Mouse (Mus musculus) stomach, postnatal 0 days (tissue): ENCODE measurements around the gene Tfcp2l1. TPM values are rescaled to one million over a fixed set of nuclear protein-coding genes. Genes with fewer than 3 reads are reported as not detected.

Experiments
- ATAC-seq: fragments of 200-750 bp; cut with Nextera tagmentation; 2 replicates; pipeline ENCODE4 v1.8.0; 2017; ENCODE audit not compliant: low FRiP score, low TSS enrichment
- DNase-seq: peaks from one replicate; pipeline ENCODE4 v3.0.0-alpha.2; 2016; ENCODE audit warnings: low spot score
- H3K27ac ChIP-seq: fragments of 300-500 bp; sonication (generic); replicated peaks from 2 replicates; pipeline ENCODE4 v1.5.1; 2014; ENCODE audit warnings: mild to moderate bottlenecking, control low read depth
- H3K27me3 ChIP-seq: fragments of 300-500 bp; sonication (generic); 2 replicates; pipeline ENCODE4 v1.6.1; 2014; ENCODE audit warnings: low read length; ENCODE audit not compliant: control insufficient read depth, insufficient read depth
- H3K36me3 ChIP-seq: fragments of 300-500 bp; sonication (generic); 2 replicates; pipeline ENCODE4 v1.6.1; 2014; ENCODE audit warnings: low read length, mixed read lengths; ENCODE audit not compliant: control insufficient read depth, insufficient read depth
- H3K4me1 ChIP-seq: fragments of 300-500 bp; sonication (generic); replicated peaks from 2 replicates; pipeline ENCODE4 v1.6.1; 2014; ENCODE audit warnings: antibody characterized with exemption; ENCODE audit not compliant: control insufficient read depth, insufficient read depth
- H3K4me2 ChIP-seq: fragments of 300-500 bp; sonication (generic); replicated peaks from 2 replicates; pipeline ENCODE4 v1.6.1; 2014; ENCODE audit warnings: low read depth, mild to moderate bottlenecking, control low read depth, moderate library complexity
- H3K4me3 ChIP-seq: fragments of 300-500 bp; sonication (generic); 2 replicates; pipeline ENCODE4 v1.5.1; 2014; ENCODE audit warnings: low read depth, low read length, control low read depth
- H3K9ac ChIP-seq: fragments of 300-500 bp; sonication (generic); 2 replicates; pipeline ENCODE4 v1.6.1; 2014; ENCODE audit warnings: mild to moderate bottlenecking, low read length, control low read depth, mixed read lengths
- H3K9me3 ChIP-seq: fragments of 300-500 bp; sonication (generic); 2 replicates; pipeline ENCODE4 v1.6.1; 2016; ENCODE audit warnings: low read length; ENCODE audit not compliant: control insufficient read depth
- CTCF ChIP-seq: IDR thresholded peaks from 2 replicates; pipeline ENCODE4 v1.5.1; 2016; ENCODE audit warnings: antibody characterized with exemption, low read depth, mild to moderate bottlenecking, moderate library complexity
- EP300 ChIP-seq: optimal IDR thresholded peaks from 2 replicates; pipeline ENCODE3; 2016; ENCODE audit warnings: antibody characterized with exemption
- WGBS: fragments of 180-500 bp; shearing (Covaris S2); extraction: QIAGEN DNeasy Blood & Tissue Kit; methylation state at CpG from one replicate; pipeline ENCODE4 v1.1.7; 2014; 5-methylcytosine and 5-hydroxymethylcytosine counted together
- polyA plus RNA-seq: library from polyadenylated mRNA; unstranded; fragments of >200 nt; fragmentation: Nextera tagmentation; extraction: Ambion mirVana; gene quantifications from 2 replicates; pipeline ENCODE4 v1.2.1, GENCODE M21; 2015

Tfcp2l1 gene
- polyA plus RNA-seq, 1 experiment from 2014 or later, result 6.3 TPM

DNA sequence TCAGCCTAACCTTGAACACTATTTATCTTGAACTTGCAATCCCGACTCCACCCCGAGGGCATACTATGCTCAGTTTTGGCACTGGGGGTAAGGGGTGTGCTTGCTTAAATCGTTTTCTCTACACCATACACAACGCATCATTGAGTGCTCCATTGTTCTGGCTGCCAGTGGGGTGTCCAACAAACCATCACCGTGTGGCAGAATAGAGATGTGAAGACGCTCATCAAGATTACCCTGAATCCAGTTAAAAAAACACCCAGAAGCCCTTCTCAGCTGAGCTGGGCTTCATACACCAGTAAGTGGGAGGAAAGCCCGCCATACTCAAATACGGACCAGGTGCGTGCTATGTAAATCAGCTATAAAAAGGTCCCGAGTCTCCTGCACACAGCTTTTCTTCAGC, 60.0 kb downstream of the Tfcp2l1 start:
- ATAC-seq (no peak), DNase-seq (no peak)
- Histone ChIP-seq H3K27ac (no peak overlapping the region), H3K4me3 (no peak overlapping the region), H3K27me3 (no peaks in the 10 kb centered on the region), H3K9ac (no peak overlapping the region), H3K4me1 (no peaks in the 10 kb centered on the region), H3K4me2 (no peak overlapping the region), H3K9me3 (no peaks in the 10 kb centered on the region), H3K36me3 (no peaks in the 10 kb centered on the region)
- no peak for TF ChIP-seq EP300
- TF ChIP-seq CTCF, result no peak
- WGBS, result 89% methylated on average over 10 of the region's 10 CpGs

DNA sequence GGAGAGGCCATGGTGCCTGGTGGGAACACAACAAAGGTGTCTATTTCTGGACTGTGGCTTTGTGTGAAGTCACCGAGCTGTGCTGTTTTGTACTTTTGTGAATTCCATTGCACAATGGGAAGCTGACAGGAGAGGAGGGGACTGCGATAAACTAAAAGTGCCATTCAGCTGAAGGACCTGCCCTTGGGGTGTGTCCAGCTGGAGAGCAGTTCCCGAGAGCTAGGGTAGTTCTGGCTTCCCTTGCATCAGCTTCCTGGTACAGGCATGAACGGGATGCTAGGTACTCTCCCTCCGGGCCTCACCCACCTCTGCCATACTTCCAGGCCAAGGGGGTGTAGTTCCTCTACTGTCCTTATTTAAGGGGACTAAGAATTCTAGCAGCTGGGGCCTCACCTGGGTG, 62.1 kb downstream of the Tfcp2l1 start:
- no peaks in the 10 kb centered on the region for H3K36me3 ChIP-seq
- 34% methylated on average over 5 of the region's 5 CpGs for WGBS
- H3K27ac ChIP-seq, result no peak overlapping the region
- no peak overlapping the region for H3K9ac ChIP-seq
- H3K9me3 ChIP-seq, result no peaks in the 10 kb centered on the region
- ATAC-seq, result peak; percentile 88
- no peak overlapping the region for H3K4me3 ChIP-seq
- TF ChIP-seq CTCF (no peak), EP300 (no peak)
- H3K4me1 ChIP-seq, result no peaks in the 10 kb centered on the region
- peak; percentile 27 for DNase-seq
- H3K27me3 ChIP-seq, result no peaks in the 10 kb centered on the region
- H3K4me2 ChIP-seq, result no peak overlapping the region

- Histone ChIP-seq H3K4me2 (no peak overlapping the region), H3K36me3 (no peaks in the 10 kb centered on the region), H3K4me1 (no peaks in the 10 kb centered on the region), H3K9me3 (no peaks in the 10 kb centered on the region), H3K9ac (no peak overlapping the region), H3K4me3 (no peak overlapping the region), H3K27ac (no peak overlapping the region), H3K27me3 (no peaks in the 10 kb centered on the region)
- WGBS, result 74% methylated on average over 2 of the region's 2 CpGs
- DNase-seq (no peak), ATAC-seq (no peak)
- TF ChIP-seq CTCF (no peak), EP300 (no peak)
Observed at GRCm38 (mm10) chr1:118694436-118694835, 66.7 kb downstream of the Tfcp2l1 start.

- no peaks in the 10 kb centered on the region for H3K27me3 ChIP-seq
- DNase-seq (no peak), ATAC-seq (no peak)
- H3K4me3 ChIP-seq, result no peak overlapping the region
- no peaks in the 10 kb centered on the region for H3K9me3 ChIP-seq
- H3K9ac ChIP-seq, result no peak overlapping the region
- TF ChIP-seq CTCF (no peak), EP300 (no peak)
- 66% methylated on average over 6 of the region's 6 CpGs for WGBS
- H3K4me2 ChIP-seq, result no peak overlapping the region
- H3K4me1 ChIP-seq, result no peaks in the 10 kb centered on the region
- H3K36me3 ChIP-seq, result no peaks in the 10 kb centered on the region
- no peak overlapping the region for H3K27ac ChIP-seq
Observed at GRCm38 (mm10) chr1:118697906-118698305, 70.2 kb downstream of the Tfcp2l1 start.

GRCm38 (mm10) chr1:118699118-118699890, 71.6 kb downstream of the Tfcp2l1 start:
- H3K27me3 ChIP-seq, result no peaks in the 10 kb centered on the region
- H3K9me3 ChIP-seq, result no peaks in the 10 kb centered on the region
- ATAC-seq (no peak), DNase-seq (no peak)
- no peak overlapping the region for H3K4me3 ChIP-seq
- no peak overlapping the region for H3K27ac ChIP-seq
- no peaks in the 10 kb centered on the region for H3K36me3 ChIP-seq
- 56% methylated on average over 6 of the region's 6 CpGs for WGBS
- no peak for TF ChIP-seq CTCF
- TF ChIP-seq EP300, result no peak
- no peak overlapping the region for H3K4me2 ChIP-seq
- no peak overlapping the region for H3K9ac ChIP-seq
- H3K4me1 ChIP-seq, result no peaks in the 10 kb centered on the region

DNA sequence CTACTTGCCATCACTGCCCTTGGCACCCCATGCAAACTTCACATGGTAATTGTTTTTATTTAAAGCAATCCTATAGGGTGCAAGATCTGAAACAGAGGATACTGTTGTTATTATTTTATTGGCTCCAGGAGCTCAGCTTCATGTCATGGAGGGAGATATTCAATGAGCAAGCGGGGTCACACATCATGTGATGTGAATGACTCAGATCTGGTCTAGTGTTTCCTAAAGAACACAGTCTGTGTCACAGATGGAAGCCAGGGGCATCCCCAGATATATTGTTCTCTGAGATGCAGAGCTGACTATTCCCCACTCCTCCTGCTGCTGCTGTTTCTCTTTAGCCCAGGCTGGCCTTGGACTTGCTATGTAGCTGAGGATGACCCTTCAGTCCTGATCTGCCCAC, 72.2 kb downstream of the Tfcp2l1 start:
- DNase-seq (no peak), ATAC-seq (no peak)
- Histone ChIP-seq H3K9me3 (no peaks in the 10 kb centered on the region), H3K4me1 (no peaks in the 10 kb centered on the region), H3K36me3 (no peaks in the 10 kb centered on the region), H3K9ac (no peak overlapping the region), H3K27me3 (no peaks in the 10 kb centered on the region), H3K4me3 (no peak overlapping the region), H3K4me2 (no peak overlapping the region), H3K27ac (no peak overlapping the region)
- WGBS, result 91% methylated on average over 1 of the region's 1 CpGs
- TF ChIP-seq EP300 (no peak), CTCF (no peak)
